Mouse (Mus musculus) lung, adult 2 months (tissue): Measurements from ENCODE around the gene Elovl5. TPM values are rescaled to one million over a fixed set of nuclear protein-coding genes. Genes with fewer than 3 reads are reported as not detected.

Experiments used
- DNase-seq: peaks from one replicate; pipeline ENCODE4 v3.0.0; 2022
- H3K4me1 ChIP-seq: fragments of 200-500 bp; 2 replicates; pipeline ENCODE4 v1.6.1; 2011; ENCODE audit warnings: low read length; ENCODE audit not compliant: control insufficient read depth, insufficient read depth
- H3K4me3 ChIP-seq: fragments of 200-500 bp; replicated peaks from 2 replicates; pipeline ENCODE3; 2011; ENCODE audit warnings: low read depth, mild to moderate bottlenecking, control low read depth, low read length; ENCODE audit errors: extremely low read depth
- CTCF ChIP-seq: fragments of 200-500 bp; IDR thresholded peaks from 2 replicates; pipeline ENCODE4 v1.5.1; 2011; ENCODE audit warnings: mild to moderate bottlenecking, low read length, control low read depth; ENCODE audit not compliant: insufficient read depth
- POLR2A ChIP-seq: fragments of 200-500 bp; IDR thresholded peaks from 2 replicates; pipeline ENCODE4 v1.6.1; 2011; ENCODE audit warnings: low read depth, mild to moderate bottlenecking, control low read depth, low read length, borderline replicate concordance; ENCODE audit errors: extremely low read depth
- WGBS: fragments of 180-500 bp; shearing (Covaris S2); methylation state at CpG from one replicate; pipeline ENCODE4 v1.1.7; 2018; 5-methylcytosine and 5-hydroxymethylcytosine counted together
- polyA plus RNA-seq: library from polyadenylated mRNA; depleted of rRNA; stranded (reverse); fragments of >200 nt; gene quantifications from 2 replicates; pipeline ENCODE4 v1.2.3, GENCODE M21; 2012; rRNA removed

Elovl5 gene
- 102 and 155 TPM in 2 replicates for polyA plus RNA-seq

- under 1% methylated on average over 41 of the region's 42 CpGs for WGBS
- TF ChIP-seq CTCF (no peak), POLR2A (peak; percentile 64; the same call in 1 of the 2 replicates)
Observed at GRCm38 (mm10) chr9:77917074-77917621, at the start of gene Elovl5. Gene Elovl5 (plus strand): TSS chr9:77917364.

GRCm38 (mm10) chr9:77891501-77891900 is 25.7 kb upstream of the Elovl5 start:
- TF ChIP-seq POLR2A (no peak), CTCF (no peak)
- H3K4me3 ChIP-seq: no peak overlapping the region
- no peaks in the 10 kb centered on the region for H3K4me1 ChIP-seq
- no peak for DNase-seq
- 57% methylated on average over 4 of the region's 4 CpGs for whole genome bisulfite sequencing

More at GRCm38 (mm10) chr9:77917074-77917621, at the start of gene Elovl5:
- peaks cover 22% of the 10 kb centered on the region for H3K4me1 ChIP-seq
- peak within 1 kb of the TSS; percentile 84 for H3K4me3 ChIP-seq
- DNase-seq: peak; percentile 98

- TF ChIP-seq POLR2A (no peak), CTCF (no peak)
- no peak for DNase-seq
- H3K4me1 ChIP-seq: no peaks in the 10 kb centered on the region
- H3K4me3 ChIP-seq: no peak overlapping the region
- WGBS: 67% methylated on average over 7 of the region's 7 CpGs
Observed at GRCm38 (mm10) chr9:77898551-77898950, 18.6 kb upstream of the Elovl5 start.

GRCm38 (mm10) chr9:77904133-77904532 is 13.0 kb upstream of the Elovl5 start:
- DNase-seq: no peak
- Histone ChIP-seq H3K4me3 (no peak overlapping the region), H3K4me1 (peaks cover 5% of the 10 kb centered on the region; the same call in 1 of the 2 replicates)
- TF ChIP-seq POLR2A (no peak), CTCF (no peak)
- WGBS: 91% methylated on average over 2 of the region's 2 CpGs

GRCm38 (mm10) chr9:77909572-77910269 is 7.4 kb upstream of the Elovl5 start:
- no peak for DNase-seq
- Histone ChIP-seq H3K4me3 (no peak overlapping the region), H3K4me1 (peaks cover 17% of the 10 kb centered on the region)
- 13% methylated on average over 10 of the region's 10 CpGs for WGBS
- no peak for TF ChIP-seq CTCF
- TF ChIP-seq POLR2A: no peak

GRCm38 (mm10) chr9:77910270-77911240 is 6.6 kb upstream of the Elovl5 start:
- DNase-seq: peak; percentile 95
- H3K4me3 ChIP-seq: peak overlapping the region; percentile 86
- WGBS: under 1% methylated on average over 68 of the region's 68 CpGs
- TF ChIP-seq POLR2A (peak; percentile 90), CTCF (no peak)
- H3K4me1 ChIP-seq: peaks cover 17% of the 10 kb centered on the region

GRCm38 (mm10) chr9:77911508-77912229 is 5.5 kb upstream of the Elovl5 start:
- no peak for DNase-seq
- 7% methylated on average over 7 of the region's 7 CpGs for WGBS
- H3K4me3 ChIP-seq: peak overlapping the region; percentile 86

GRCm38 (mm10) chr9:77912246-77912645 is 4.9 kb upstream of the Elovl5 start:
- peaks cover 22% of the 10 kb centered on the region for H3K4me1 ChIP-seq
- no peak overlapping the region for H3K4me3 ChIP-seq
- DNase-seq: no peak
- no peak for TF ChIP-seq CTCF
- TF ChIP-seq POLR2A: no peak
- WGBS: 40% methylated on average over 6 of the region's 6 CpGs

More at GRCm38 (mm10) chr9:77911508-77912229, 5.5 kb upstream of the Elovl5 start:
- TF ChIP-seq CTCF: no peak
- TF ChIP-seq POLR2A: no peak
- H3K4me1 ChIP-seq: peaks cover 22% of the 10 kb centered on the region
